Mouse (Mus musculus) lung, adult 2 months (tissue): Measurements from ENCODE around the gene Slc4a1. TPM values are rescaled to one million over a fixed set of nuclear protein-coding genes. Genes with fewer than 3 reads are reported as not detected.
A peak's percentile ranks its signal among the peaks of the same experiment; 100 is the strongest.

Source experiments
- DNase-seq: peaks from one replicate; pipeline ENCODE4 v3.0.0; 2022
- H3K4me1 ChIP-seq: fragments of 200-500 bp; 2 replicates; pipeline ENCODE4 v1.6.1; 2011; ENCODE audit warnings: low read length; ENCODE audit not compliant: control insufficient read depth, insufficient read depth
- H3K4me3 ChIP-seq: fragments of 200-500 bp; replicated peaks from 2 replicates; pipeline ENCODE3; 2011; ENCODE audit warnings: low read depth, mild to moderate bottlenecking, control low read depth, low read length; ENCODE audit errors: extremely low read depth
- CTCF ChIP-seq: fragments of 200-500 bp; IDR thresholded peaks from 2 replicates; pipeline ENCODE4 v1.5.1; 2011; ENCODE audit warnings: mild to moderate bottlenecking, low read length, control low read depth; ENCODE audit not compliant: insufficient read depth
- POLR2A ChIP-seq: fragments of 200-500 bp; IDR thresholded peaks from 2 replicates; pipeline ENCODE4 v1.6.1; 2011; ENCODE audit warnings: low read depth, mild to moderate bottlenecking, control low read depth, low read length, borderline replicate concordance; ENCODE audit errors: extremely low read depth
- WGBS: fragments of 180-500 bp; shearing (Covaris S2); methylation state at CpG from one replicate; pipeline ENCODE4 v1.1.7; 2018; 5-methylcytosine and 5-hydroxymethylcytosine counted together
- polyA plus RNA-seq: library from polyadenylated mRNA; depleted of rRNA; stranded (reverse); fragments of >200 nt; gene quantifications from 2 replicates; pipeline ENCODE4 v1.2.3, GENCODE M21; 2012

The Slc4a1 gene
- polyA plus RNA-seq, 1 experiment: 1.1 TPM

GRCm38 (mm10) chr11:102317298-102317900 lies 48.6 kb downstream of the Slc4a1 start:
- DNase-seq: peak; percentile 64
- peak overlapping the region; percentile 97 for H3K4me3 ChIP-seq
- TF ChIP-seq POLR2A: no peak
- no peak for TF ChIP-seq CTCF
- H3K4me1 ChIP-seq: peaks cover 6% of the 10 kb centered on the region; the same call in 1 of the 2 replicates
- WGBS: under 1% methylated on average over 68 of the region's 87 CpGs

- WGBS: under 1% methylated on average over 62 of the region's 80 CpGs
- peak; percentile 88 for DNase-seq
- TF ChIP-seq POLR2A (peak; percentile 47; the same call in 1 of the 2 replicates), CTCF (no peak)
- Histone ChIP-seq H3K4me1 (peaks cover 6% of the 10 kb centered on the region; the same call in 1 of the 2 replicates), H3K4me3 (peak overlapping the region; percentile 97)
Observed at GRCm38 (mm10) chr11:102316572-102317297, 49.3 kb downstream of the Slc4a1 start.

GRCm38 (mm10) chr11:102315690-102316571 lies 50.1 kb downstream of the Slc4a1 start:
- WGBS: 13% methylated on average over 14 of the region's 14 CpGs
- TF ChIP-seq CTCF (no peak), POLR2A (no peak)
- H3K4me3 ChIP-seq: peak overlapping the region; percentile 61
- peaks cover 6% of the 10 kb centered on the region; the same call in 1 of the 2 replicates for H3K4me1 ChIP-seq
- DNase-seq: no peak

GRCm38 (mm10) chr11:102314321-102314720 lies 51.7 kb downstream of the Slc4a1 start:
- 84% methylated on average over 12 of the region's 12 CpGs for WGBS
- no peak overlapping the region for H3K4me3 ChIP-seq
- H3K4me1 ChIP-seq: peaks cover 14% of the 10 kb centered on the region
- DNase-seq: no peak
- no peak for TF ChIP-seq CTCF

GRCm38 (mm10) chr11:102312586-102312985 lies 53.4 kb downstream of the Slc4a1 start:
- TF ChIP-seq POLR2A: no peak
- TF ChIP-seq CTCF: no peak
- WGBS: 77% methylated on average over 6 of the region's 6 CpGs

GRCm38 (mm10) chr11:102311966-102312365 lies 54.0 kb downstream of the Slc4a1 start:
- Histone ChIP-seq H3K4me1 (peaks cover 17% of the 10 kb centered on the region), H3K4me3 (no peak overlapping the region)
- no peak for DNase-seq
- TF ChIP-seq CTCF (no peak), POLR2A (no peak)
- 94% methylated on average over 4 of the region's 4 CpGs for WGBS

More at GRCm38 (mm10) chr11:102312586-102312985, 53.4 kb downstream of the Slc4a1 start:
- H3K4me1 ChIP-seq: peaks cover 17% of the 10 kb centered on the region
- no peak overlapping the region for H3K4me3 ChIP-seq
- no peak for DNase-seq

- peaks cover 17% of the 10 kb centered on the region for H3K4me1 ChIP-seq
- DNase-seq: no peak
- TF ChIP-seq CTCF (no peak), POLR2A (peak; percentile 5; the same call in 1 of the 2 replicates)
- no peak overlapping the region for H3K4me3 ChIP-seq
- 55% methylated on average over 36 of the region's 38 CpGs for WGBS
Observed at GRCm38 (mm10) chr11:102310768-102311695, 55.0 kb downstream of the Slc4a1 start.

- H3K4me3 ChIP-seq: no peak overlapping the region
Observed at GRCm38 (mm10) chr11:102309821-102310617, 56.0 kb downstream of the Slc4a1 start.

More at GRCm38 (mm10) chr11:102309821-102310617, 56.0 kb downstream of the Slc4a1 start:
- no peak for DNase-seq
- TF ChIP-seq POLR2A (no peak), CTCF (no peak)
- 79% methylated on average over 22 of the region's 22 CpGs for WGBS
- peaks cover 17% of the 10 kb centered on the region for H3K4me1 ChIP-seq
